Mouse (Mus musculus): ENCODE measurements around the gene Galnt4. TPM values are rescaled to one million over a fixed set of nuclear protein-coding genes. Genes with fewer than 3 reads are reported as not detected.
A peak's percentile ranks its signal among the peaks of the same experiment; 100 is the strongest.

Galnt4 gene
- polyA plus RNA-seq (2012; fragmentation: generic; extraction: Trizol): 3.6 TPM
- long read RNA-seq, experiment 1, full-length matches to known transcripts: 3 of 3 reads
- long read RNA-seq, experiment 1, partial matches to known transcripts: 0 of 3 reads
- long read RNA-seq, experiment 1, other reads (novel, unspliced or antisense): 0 of 3 reads
- long read RNA-seq, experiment 2, full-length matches to known transcripts: 41 of 41 reads
- long read RNA-seq, experiment 2, partial matches to known transcripts: 0 of 41 reads
- long read RNA-seq, experiment 2, other reads (novel, unspliced or antisense): 0 of 41 reads

DNA sequence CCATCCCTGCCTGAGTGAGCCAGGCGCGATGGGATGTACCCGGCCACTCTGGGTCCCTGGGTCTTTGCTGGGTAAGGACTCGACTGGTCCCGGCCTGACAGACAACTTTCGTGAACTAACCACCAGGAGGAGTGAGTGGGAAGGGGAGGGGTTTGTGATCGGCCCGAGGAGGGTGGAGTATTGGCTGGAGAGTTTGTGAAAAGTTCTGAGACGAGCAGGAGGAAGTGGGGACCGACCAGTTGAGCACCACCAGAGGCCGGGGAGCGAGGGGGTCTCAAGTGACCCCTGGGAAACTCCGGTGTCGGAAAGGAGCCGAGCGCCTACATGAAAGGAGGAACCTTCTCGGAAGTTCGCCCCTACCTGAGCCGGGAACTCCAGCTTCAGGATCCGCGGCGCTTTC, at the start of gene Galnt4:
Gene Galnt4 (plus strand): TSS at position 196 of the 400 bp plus-strand sequence.
- Histone ChIP-seq H3K4me3 (ENCODE audit: insufficient read depth, poor library complexity, severe bottlenecking) (peak within 1 kb of the TSS; percentile 90), H3K36me3 (ENCODE audit: control insufficient read depth, insufficient read depth) (peaks cover 23% of the 10 kb centered on the region), H3K79me2 (ENCODE audit: control insufficient read depth, insufficient read depth) (peaks cover 42% of the 10 kb centered on the region), H3K27me3 (ENCODE audit: control insufficient read depth, insufficient read depth, insufficient read length) (no peaks in the 10 kb centered on the region), H3K79me3 (ENCODE audit: low read depth) (peaks cover 18% of the 10 kb centered on the region), H3ac (ENCODE audit: control insufficient read depth, insufficient read length, low read depth) (peak within 1 kb of the TSS; percentile 93)
- TF ChIP-seq FOSL1 (IDR thresholded peaks at IDR 0.05; ENCODE audit: insufficient read depth, low read length, poor library complexity, severe bottlenecking) (no peak), CEBPB (IDR thresholded peaks at IDR 0.05; ENCODE audit: low read depth) (no peak), MYOD1 (IDR thresholded peaks at IDR 0.05; ENCODE audit: control insufficient read depth, insufficient read length, low read depth) (no peak), CTCF (IDR thresholded peaks at IDR 0.05; ENCODE audit: control insufficient read depth, insufficient read depth, insufficient read length) (peak; percentile 37)

DNA sequence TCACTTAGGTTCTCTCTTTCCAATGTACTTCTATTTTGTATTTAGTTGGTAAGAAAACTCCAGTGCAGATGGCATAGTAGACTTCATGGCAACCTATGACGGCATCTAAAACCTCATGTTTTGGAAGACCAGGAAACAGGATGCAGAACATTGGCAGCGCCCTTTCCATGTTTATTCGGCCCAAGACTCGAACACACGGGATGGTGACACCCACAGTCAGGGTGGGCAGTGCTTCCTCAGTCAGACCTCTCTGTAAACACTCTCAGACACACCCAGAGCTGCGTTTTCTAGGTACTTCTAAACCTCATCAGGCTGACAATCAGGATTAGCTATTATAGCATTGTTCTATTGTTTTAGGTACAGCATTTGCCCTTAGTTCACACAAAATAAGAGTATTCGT, 47.4 kb upstream of the Galnt4 start:
- Histone ChIP-seq H3K27me3 (ENCODE audit: control insufficient read depth, insufficient read depth, insufficient read length) (no peaks in the 10 kb centered on the region), H3K4me3 (ENCODE audit: insufficient read depth, poor library complexity, severe bottlenecking) (no peak overlapping the region), H3ac (ENCODE audit: control insufficient read depth, insufficient read length, low read depth) (no peak overlapping the region), H3K79me3 (ENCODE audit: low read depth) (no peaks in the 10 kb centered on the region), H3K36me3 (ENCODE audit: control insufficient read depth, insufficient read depth) (no peaks in the 10 kb centered on the region), H3K79me2 (ENCODE audit: control insufficient read depth, insufficient read depth) (no peaks in the 10 kb centered on the region)
- TF ChIP-seq MYOD1 (IDR thresholded peaks at IDR 0.05; ENCODE audit: control insufficient read depth, insufficient read length, low read depth): no peak
- no peak for TF ChIP-seq CEBPB (IDR thresholded peaks at IDR 0.05; ENCODE audit: low read depth)
- no peak for TF ChIP-seq USF1 (IDR thresholded peaks at IDR 0.05; ENCODE audit: low read depth)
- no peak for TF ChIP-seq MAX (IDR thresholded peaks at IDR 0.05)
- no peak for TF ChIP-seq FOSL1 (IDR thresholded peaks at IDR 0.05; ENCODE audit: insufficient read depth, low read length, poor library complexity, severe bottlenecking)
- TF ChIP-seq MYOG (IDR thresholded peaks at IDR 0.05; ENCODE audit: control insufficient read depth, extremely low read depth, insufficient read length): no peak
- TF ChIP-seq CTCF (IDR thresholded peaks at IDR 0.05; ENCODE audit: control insufficient read depth, insufficient read depth, insufficient read length): no peak

DNA sequence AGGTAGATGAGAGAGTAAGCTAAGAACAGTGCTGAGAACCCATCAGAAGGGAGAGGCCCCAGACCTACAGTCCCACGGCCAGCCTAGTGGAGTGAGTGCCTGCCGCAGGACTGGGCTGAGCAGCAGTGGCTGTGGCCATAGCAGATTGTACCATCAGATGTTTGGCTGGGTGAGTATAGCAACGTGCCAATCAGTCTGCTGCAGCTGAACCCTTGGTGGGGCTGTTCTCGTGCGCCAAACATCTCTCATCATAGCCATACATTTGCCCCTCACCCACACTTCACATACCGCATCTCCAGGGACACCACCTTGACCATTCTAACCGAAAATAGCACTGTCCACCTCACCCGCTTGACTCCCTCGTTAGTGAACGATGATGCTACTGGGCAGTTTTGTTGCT, 46.5 kb upstream of the Galnt4 start:
- Histone ChIP-seq H3K79me2 (ENCODE audit: control insufficient read depth, insufficient read depth) (no peaks in the 10 kb centered on the region), H3K4me3 (ENCODE audit: insufficient read depth, poor library complexity, severe bottlenecking) (no peak overlapping the region), H3K27me3 (ENCODE audit: control insufficient read depth, insufficient read depth, insufficient read length) (no peaks in the 10 kb centered on the region), H3ac (ENCODE audit: control insufficient read depth, insufficient read length, low read depth) (no peak overlapping the region), H3K79me3 (ENCODE audit: low read depth) (no peaks in the 10 kb centered on the region), H3K36me3 (ENCODE audit: control insufficient read depth, insufficient read depth) (no peaks in the 10 kb centered on the region)
- no peak for TF ChIP-seq MAX (IDR thresholded peaks at IDR 0.05)
- no peak for TF ChIP-seq MYOD1 (IDR thresholded peaks at IDR 0.05; ENCODE audit: control insufficient read depth, insufficient read length, low read depth)

DNA sequence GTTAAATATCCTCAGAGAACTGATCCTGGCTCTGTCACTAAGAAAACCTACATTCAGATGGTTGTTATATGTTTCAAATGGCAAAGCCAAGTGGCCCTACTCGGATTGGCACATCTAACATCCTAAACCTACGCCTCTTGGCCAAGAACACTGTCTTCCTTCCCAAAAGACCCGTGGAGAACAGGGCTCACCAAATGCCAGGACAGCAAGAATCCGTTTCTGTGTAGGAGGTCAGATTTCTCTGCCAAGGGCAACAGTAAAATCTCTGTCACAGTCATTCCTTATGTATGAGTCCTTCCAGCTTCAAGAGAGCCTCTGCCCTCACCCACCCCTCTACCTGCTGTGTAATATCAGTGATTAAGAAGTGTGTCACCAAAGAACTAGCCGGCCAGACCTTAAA, 45.4 kb upstream of the Galnt4 start:
- TF ChIP-seq CEBPB (IDR thresholded peaks at IDR 0.05; ENCODE audit: low read depth) (no peak), FOSL1 (IDR thresholded peaks at IDR 0.05; ENCODE audit: insufficient read depth, low read length, poor library complexity, severe bottlenecking) (peak; percentile 2), MYOG (IDR thresholded peaks at IDR 0.05; ENCODE audit: control insufficient read depth, extremely low read depth, insufficient read length) (no peak)
- no peaks in the 10 kb centered on the region for H3K79me2 ChIP-seq (ENCODE audit: control insufficient read depth, insufficient read depth)
- H3K4me3 ChIP-seq (ENCODE audit: insufficient read depth, poor library complexity, severe bottlenecking): no peak overlapping the region

DNA sequence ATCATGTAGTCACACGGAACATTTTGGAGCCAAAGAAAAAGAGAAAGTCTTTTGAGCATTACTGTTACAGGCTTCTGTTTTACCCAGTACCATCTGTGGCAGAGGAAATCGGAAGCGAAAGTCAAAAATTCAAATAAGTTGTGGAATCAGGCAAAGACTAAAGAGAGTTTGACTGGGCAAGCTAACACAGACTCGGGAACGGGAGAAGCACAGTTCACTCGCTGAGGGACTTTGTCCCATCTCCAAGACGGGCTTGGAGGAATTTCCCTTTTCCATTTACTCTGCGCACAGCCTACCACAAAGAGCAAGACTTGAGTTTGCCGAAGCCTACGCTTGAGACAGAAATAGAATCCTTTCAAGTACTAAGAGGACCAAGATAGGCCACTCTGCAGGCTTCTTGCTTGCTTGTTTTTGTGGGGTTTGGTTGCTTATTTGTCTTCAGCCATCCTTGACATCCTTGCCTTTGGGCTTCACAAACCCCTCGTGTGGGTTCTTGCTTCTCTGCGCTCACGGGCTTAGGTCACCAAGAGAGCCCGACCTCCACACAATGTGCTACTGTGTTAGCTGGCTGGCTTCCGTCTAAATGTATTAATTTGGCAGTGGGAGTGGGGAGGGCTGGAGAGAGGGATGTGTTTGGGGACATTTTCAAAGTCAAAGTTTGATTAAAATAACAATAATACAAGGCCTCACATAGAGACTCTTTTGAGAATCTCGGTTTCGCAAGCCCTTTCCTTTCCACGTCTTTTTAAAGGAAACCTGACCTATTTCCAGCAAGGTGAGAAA, 31.7 kb upstream of the Galnt4 start:
- Histone ChIP-seq H3K4me3 (ENCODE audit: insufficient read depth, poor library complexity, severe bottlenecking) (no peak overlapping the region), H3ac (ENCODE audit: control insufficient read depth, insufficient read length, low read depth) (no peak overlapping the region), H3K79me2 (ENCODE audit: control insufficient read depth, insufficient read depth) (no peaks in the 10 kb centered on the region), H3K79me3 (ENCODE audit: low read depth) (no peaks in the 10 kb centered on the region), H3K27me3 (ENCODE audit: control insufficient read depth, insufficient read depth, insufficient read length) (no peaks in the 10 kb centered on the region), H3K36me3 (ENCODE audit: control insufficient read depth, insufficient read depth) (no peaks in the 10 kb centered on the region)
- TF ChIP-seq MYOG (IDR thresholded peaks at IDR 0.05; ENCODE audit: control insufficient read depth, extremely low read depth, insufficient read length): no peak

More for the DNA sequence above, 45.4 kb upstream of the Galnt4 start:
- H3K79me3 ChIP-seq (ENCODE audit: low read depth): no peaks in the 10 kb centered on the region
- H3K27me3 ChIP-seq (ENCODE audit: control insufficient read depth, insufficient read depth, insufficient read length): no peaks in the 10 kb centered on the region
- no peak overlapping the region for H3ac ChIP-seq (ENCODE audit: control insufficient read depth, insufficient read length, low read depth)
- no peaks in the 10 kb centered on the region for H3K36me3 ChIP-seq (ENCODE audit: control insufficient read depth, insufficient read depth)

DNA sequence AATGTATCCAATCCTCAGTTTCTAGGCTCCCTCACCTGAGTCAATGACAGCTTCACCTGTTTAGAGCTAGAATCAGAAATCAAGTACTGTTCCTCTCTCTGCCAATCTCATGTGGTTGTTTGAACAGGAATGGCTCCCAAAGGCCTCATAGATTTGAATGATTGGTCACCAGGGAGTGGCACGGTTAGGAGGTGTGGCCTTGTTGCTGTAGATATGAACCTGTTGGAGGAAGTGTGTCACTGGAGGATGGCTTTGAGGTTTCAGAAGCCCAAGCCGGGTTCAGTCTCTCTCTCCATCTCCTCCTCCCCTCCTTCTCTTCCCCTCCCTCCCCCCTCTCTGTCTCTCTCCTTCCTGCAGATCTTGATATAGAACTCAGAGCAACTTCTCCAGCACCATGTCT, 29.3 kb upstream of the Galnt4 start:
- H3ac ChIP-seq (ENCODE audit: control insufficient read depth, insufficient read length, low read depth): no peak overlapping the region
- H3K79me2 ChIP-seq (ENCODE audit: control insufficient read depth, insufficient read depth): no peaks in the 10 kb centered on the region
- H3K36me3 ChIP-seq (ENCODE audit: control insufficient read depth, insufficient read depth): no peaks in the 10 kb centered on the region
- no peaks in the 10 kb centered on the region for H3K27me3 ChIP-seq (ENCODE audit: control insufficient read depth, insufficient read depth, insufficient read length)
- H3K79me3 ChIP-seq (ENCODE audit: low read depth): no peaks in the 10 kb centered on the region
- no peak overlapping the region for H3K4me3 ChIP-seq (ENCODE audit: insufficient read depth, poor library complexity, severe bottlenecking)
- TF ChIP-seq MYOD1 (IDR thresholded peaks at IDR 0.05; ENCODE audit: control insufficient read depth, insufficient read length, low read depth) (no peak), CEBPB (IDR thresholded peaks at IDR 0.05; ENCODE audit: low read depth) (no peak), FOSL1 (IDR thresholded peaks at IDR 0.05; ENCODE audit: insufficient read depth, low read length, poor library complexity, severe bottlenecking) (no peak), CTCF (IDR thresholded peaks at IDR 0.05; ENCODE audit: control insufficient read depth, insufficient read depth, insufficient read length) (no peak), MYOG (IDR thresholded peaks at IDR 0.05; ENCODE audit: control insufficient read depth, extremely low read depth, insufficient read length) (no peak), MAX (IDR thresholded peaks at IDR 0.05) (no peak), USF1 (IDR thresholded peaks at IDR 0.05; ENCODE audit: low read depth) (no peak)
